Mouse (Mus musculus) erythroblast, embryonic 14.5 days (primary cell): ENCODE results near the gene Cog2. TPM values are rescaled to one million over a fixed set of nuclear protein-coding genes. Genes with fewer than 3 reads are reported as not detected.

ENCODE experiments used
- H3K27me3 ChIP-seq: 2 replicates; pipeline ENCODE4 v1.6.1; 2012; ENCODE audit warnings: inconsistent platforms; ENCODE audit not compliant: control insufficient read depth
- H3K36me3 ChIP-seq: 2 replicates; pipeline ENCODE4 v1.6.1; 2012; ENCODE audit warnings: mild to moderate bottlenecking, inconsistent platforms; ENCODE audit not compliant: control insufficient read depth
- H3K4me1 ChIP-seq: 2 replicates; pipeline ENCODE4 v1.6.1; 2012; ENCODE audit warnings: inconsistent platforms; ENCODE audit not compliant: control insufficient read depth
- H3K4me3 ChIP-seq: replicated peaks from 2 replicates; pipeline ENCODE3; 2012; ENCODE audit warnings: moderate library complexity, mild to moderate bottlenecking, inconsistent platforms
- H3K9me3 ChIP-seq: 2 replicates; pipeline ENCODE4 v1.6.1; 2012; ENCODE audit warnings: low read length, inconsistent platforms, mixed read lengths; ENCODE audit not compliant: control insufficient read depth
- GATA1 ChIP-seq: IDR thresholded peaks from 2 replicates; pipeline ENCODE4 v1.6.1; 2012; ENCODE audit warnings: low read length, inconsistent platforms, mixed read lengths
- TAL1 ChIP-seq: IDR thresholded peaks from 3 replicates; pipeline ENCODE4 v1.6.1; 2012; ENCODE audit warnings: low read length, inconsistent platforms, mixed read lengths
- polyA plus RNA-seq: library from polyadenylated mRNA; stranded (reverse); fragments of >175 nt; gene quantifications from 2 replicates; pipeline ENCODE4 v1.2.3, GENCODE M21; 2012

Gene Cog2
- polyA plus RNA-seq, 1 experiment: 0.87 TPM

- Histone ChIP-seq H3K9me3 (no peaks in the 10 kb centered on the region), H3K4me3 (no peak overlapping the region), H3K4me1 (no peaks in the 10 kb centered on the region; the same call in 1 of the 2 replicates), H3K27me3 (no peaks in the 10 kb centered on the region), H3K36me3 (peaks cover 73% of the 10 kb centered on the region)
- TF ChIP-seq GATA1: no peak
- no peak; the same call in 2 of the 3 replicates for TF ChIP-seq TAL1
Observed at GRCm38 (mm10) chr8:124551011-124551661, 30.6 kb downstream of the Cog2 start.

- Histone ChIP-seq H3K4me3 (no peak overlapping the region), H3K36me3 (peaks cover 47% of the 10 kb centered on the region), H3K27me3 (no peaks in the 10 kb centered on the region), H3K4me1 (no peaks in the 10 kb centered on the region; the same call in 1 of the 2 replicates), H3K9me3 (no peaks in the 10 kb centered on the region)
- TF ChIP-seq TAL1: no peak
- TF ChIP-seq GATA1: no peak
Observed at GRCm38 (mm10) chr8:124555113-124555750, 34.7 kb downstream of the Cog2 start.

- no peaks in the 10 kb centered on the region for H3K27me3 ChIP-seq
- no peak for TF ChIP-seq TAL1
- no peak for TF ChIP-seq GATA1
- H3K9me3 ChIP-seq: no peaks in the 10 kb centered on the region
- H3K4me3 ChIP-seq: no peak overlapping the region
- H3K4me1 ChIP-seq: no peaks in the 10 kb centered on the region; the same call in 1 of the 2 replicates
- peaks cover 38% of the 10 kb centered on the region for H3K36me3 ChIP-seq
Observed at GRCm38 (mm10) chr8:124556164-124556563, 35.6 kb downstream of the Cog2 start.

- Histone ChIP-seq H3K9me3 (no peaks in the 10 kb centered on the region), H3K4me1 (no peaks in the 10 kb centered on the region; the same call in 1 of the 2 replicates), H3K27me3 (no peaks in the 10 kb centered on the region), H3K4me3 (no peak overlapping the region), H3K36me3 (peaks cover 33% of the 10 kb centered on the region)
- TF ChIP-seq GATA1: no peak
- no peak for TF ChIP-seq TAL1
Observed at GRCm38 (mm10) chr8:124556658-124557057, 36.1 kb downstream of the Cog2 start.

GRCm38 (mm10) chr8:124557476-124557875 is 36.9 kb downstream of the Cog2 start:
- H3K4me1 ChIP-seq: no peaks in the 10 kb centered on the region; the same call in 1 of the 2 replicates
- TF ChIP-seq GATA1 (no peak), TAL1 (no peak)
- H3K27me3 ChIP-seq: no peaks in the 10 kb centered on the region
- peaks cover 25% of the 10 kb centered on the region for H3K36me3 ChIP-seq
- H3K4me3 ChIP-seq: no peak overlapping the region
- no peaks in the 10 kb centered on the region for H3K9me3 ChIP-seq

GRCm38 (mm10) chr8:124567126-124567525 is 46.6 kb downstream of the Cog2 start:
- Histone ChIP-seq H3K4me3 (no peak overlapping the region), H3K4me1 (no peaks in the 10 kb centered on the region), H3K27me3 (no peaks in the 10 kb centered on the region), H3K9me3 (no peaks in the 10 kb centered on the region), H3K36me3 (no peaks in the 10 kb centered on the region; the same call in 1 of the 2 replicates)
- no peak for TF ChIP-seq GATA1
- no peak for TF ChIP-seq TAL1

GRCm38 (mm10) chr8:124567584-124567983 is 47.0 kb downstream of the Cog2 start:
- H3K4me3 ChIP-seq: no peak overlapping the region
- no peaks in the 10 kb centered on the region for H3K27me3 ChIP-seq
- TF ChIP-seq TAL1: no peak
- TF ChIP-seq GATA1: no peak

GRCm38 (mm10) chr8:124569100-124569499 is 48.5 kb downstream of the Cog2 start:
- H3K27me3 ChIP-seq: no peaks in the 10 kb centered on the region
- no peaks in the 10 kb centered on the region; the same call in 1 of the 2 replicates for H3K36me3 ChIP-seq
- no peaks in the 10 kb centered on the region; the same call in none of the 2 replicates for H3K4me1 ChIP-seq
- H3K9me3 ChIP-seq: no peaks in the 10 kb centered on the region
- peak overlapping the region; percentile 48 for H3K4me3 ChIP-seq
- TF ChIP-seq TAL1 (no peak), GATA1 (no peak)

More at GRCm38 (mm10) chr8:124567584-124567983, 47.0 kb downstream of the Cog2 start:
- Histone ChIP-seq H3K36me3 (no peaks in the 10 kb centered on the region; the same call in 1 of the 2 replicates), H3K9me3 (no peaks in the 10 kb centered on the region), H3K4me1 (no peaks in the 10 kb centered on the region)

GRCm38 (mm10) chr8:124569593-124569992 is 49.0 kb downstream of the Cog2 start, which contains the start of gene Agt:
Gene Agt, minus strand, starts transcription at chr8:124569706.
- TF ChIP-seq GATA1 (no peak), TAL1 (no peak)
- Histone ChIP-seq H3K9me3 (no peaks in the 10 kb centered on the region), H3K36me3 (no peaks in the 10 kb centered on the region; the same call in 1 of the 2 replicates), H3K4me3 (peak within 1 kb of the TSS; percentile 48), H3K27me3 (no peaks in the 10 kb centered on the region), H3K4me1 (no peaks in the 10 kb centered on the region; the same call in none of the 2 replicates)
